Mouse (Mus musculus) liver, embryonic 12.5 days (tissue): ENCODE results near the gene Hs3st3a1. TPM values are rescaled to one million over a fixed set of nuclear protein-coding genes. Genes with fewer than 3 reads are reported as not detected.

Experiments used
- ATAC-seq: fragments of 200-750 bp; cut with Nextera tagmentation; 2 replicates; pipeline ENCODE4 v1.8.0; 2017; ENCODE audit warnings: moderate number of reproducible peaks, mild to moderate bottlenecking, moderate library complexity
- H3K27ac ChIP-seq: fragments of 300-500 bp; sonication (generic); 2 replicates; pipeline ENCODE4 v1.5.1; 2016; ENCODE audit warnings: mild to moderate bottlenecking
- H3K27me3 ChIP-seq: fragments of 300-500 bp; sonication (generic); replicated peaks from 2 replicates; pipeline ENCODE4 v1.6.1; 2016; ENCODE audit warnings: mild to moderate bottlenecking, moderate library complexity
- H3K36me3 ChIP-seq: fragments of 300-500 bp; sonication (generic); 2 replicates; pipeline ENCODE4 v1.6.1; 2016; ENCODE audit warnings: mild to moderate bottlenecking, moderate library complexity
- H3K4me1 ChIP-seq: fragments of 300-500 bp; sonication (generic); 2 replicates; pipeline ENCODE4 v1.6.1; 2016
- H3K4me2 ChIP-seq: fragments of 300-500 bp; sonication (generic); 2 replicates; pipeline ENCODE4 v1.6.1; 2016; ENCODE audit warnings: mild to moderate bottlenecking, moderate library complexity
- H3K4me3 ChIP-seq: fragments of 300-500 bp; sonication (generic); 2 replicates; pipeline ENCODE4 v1.5.1; 2016; ENCODE audit warnings: mild to moderate bottlenecking, moderate library complexity
- H3K9ac ChIP-seq: fragments of 300-500 bp; sonication (generic); 2 replicates; pipeline ENCODE4 v1.6.1; 2016; ENCODE audit warnings: mild to moderate bottlenecking, moderate library complexity
- H3K9me3 ChIP-seq: fragments of 300-500 bp; sonication (generic); replicated peaks from 2 replicates; pipeline ENCODE4 v1.6.1; 2016; ENCODE audit warnings: mild to moderate bottlenecking, moderate library complexity
- WGBS: fragments of 180-500 bp; shearing (Covaris S2); methylation state at CpG from one replicate; pipeline ENCODE4 v1.1.7; 2016; ENCODE audit not compliant: insufficient replicate concordance; 5-methylcytosine and 5-hydroxymethylcytosine counted together
- polyA plus RNA-seq: library from polyadenylated mRNA; unstranded; fragments of >200 nt; fragmentation: Nextera tagmentation; extraction: Ambion mirVana; gene quantifications from 2 replicates; pipeline ENCODE4 v1.2.1, GENCODE M21; 2016

Gene Hs3st3a1
- 0.62 and 0.87 TPM in 2 replicates for polyA plus RNA-seq

DNA sequence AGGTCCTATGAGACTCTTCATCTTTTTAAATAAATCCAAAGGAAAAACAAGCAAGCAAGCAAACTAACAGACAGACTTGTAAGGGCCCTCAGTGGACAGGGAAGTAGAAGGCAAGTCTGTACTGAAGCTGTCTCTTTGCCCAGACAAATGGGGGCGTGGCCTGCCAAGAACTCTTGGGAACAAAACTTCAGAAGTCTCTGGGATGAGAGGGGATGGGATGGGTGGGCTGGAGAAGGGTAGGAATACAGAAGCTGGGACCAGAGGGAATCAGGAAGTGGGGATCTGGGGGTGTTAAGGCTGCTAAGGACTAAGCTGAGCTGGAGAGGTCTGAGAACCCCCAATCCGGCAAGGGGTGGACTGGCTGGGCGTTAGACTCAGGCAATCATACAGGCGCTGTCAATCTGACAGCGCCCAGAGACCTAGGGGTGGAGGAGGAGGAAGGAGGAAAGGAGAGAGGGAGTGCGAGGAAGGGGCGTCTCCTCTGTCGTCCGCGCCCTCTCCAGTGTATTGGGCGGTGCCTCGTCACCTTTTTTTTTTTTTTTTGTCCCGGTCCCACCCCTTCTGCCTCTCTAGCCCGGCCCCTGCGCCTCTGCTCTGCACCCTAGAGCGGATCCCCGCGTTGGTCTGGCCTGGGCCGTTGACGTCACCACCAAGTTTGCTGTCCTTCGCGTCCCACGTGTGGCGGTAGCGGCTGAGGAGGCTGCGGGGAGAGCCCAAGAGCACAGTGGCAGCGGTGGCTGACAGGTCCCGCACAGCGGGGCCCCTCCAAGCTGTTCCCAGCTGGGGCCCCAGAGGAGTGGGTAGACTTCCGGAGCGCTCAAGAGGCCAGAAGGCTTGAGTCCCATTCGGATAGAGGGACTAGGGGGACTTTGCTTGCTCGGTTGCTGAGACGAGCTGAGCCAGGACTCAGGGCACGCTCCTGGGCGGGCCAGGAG, at the start of gene Hs3st3a1:
Hs3st3a1 (plus strand) TSS at position 722 of the 935 bp plus-strand sequence.
- H3K4me3 ChIP-seq = peak within 1 kb of the TSS; percentile 55
- H3K9ac ChIP-seq = peak within 1 kb of the TSS; percentile 57
- no peaks in the 10 kb centered on the region for H3K36me3 ChIP-seq
- H3K4me2 ChIP-seq = peak within 1 kb of the TSS; percentile 81
- peak; percentile 83 for ATAC-seq
- H3K9me3 ChIP-seq = no peaks in the 10 kb centered on the region
- H3K27ac ChIP-seq = peak within 1 kb of the TSS; percentile 48
- peaks cover 19% of the 10 kb centered on the region for H3K4me1 ChIP-seq
- peaks cover 34% of the 10 kb centered on the region for H3K27me3 ChIP-seq
- 3% methylated on average over 34 of the region's 36 CpGs for WGBS

GRCm38 (mm10) chr11:64386333-64386732, 48.8 kb upstream of the Hs3st3a1 start:
- H3K27ac ChIP-seq = no peak overlapping the region
- ATAC-seq = no peak
- no peaks in the 10 kb centered on the region for H3K36me3 ChIP-seq
- no peak overlapping the region for H3K4me2 ChIP-seq
- H3K9ac ChIP-seq = no peak overlapping the region
- no peaks in the 10 kb centered on the region for H3K27me3 ChIP-seq
- H3K4me3 ChIP-seq = no peak overlapping the region
- WGBS = 70% methylated on average over 4 of the region's 4 CpGs
- no peaks in the 10 kb centered on the region for H3K4me1 ChIP-seq
- H3K9me3 ChIP-seq = no peaks in the 10 kb centered on the region

DNA sequence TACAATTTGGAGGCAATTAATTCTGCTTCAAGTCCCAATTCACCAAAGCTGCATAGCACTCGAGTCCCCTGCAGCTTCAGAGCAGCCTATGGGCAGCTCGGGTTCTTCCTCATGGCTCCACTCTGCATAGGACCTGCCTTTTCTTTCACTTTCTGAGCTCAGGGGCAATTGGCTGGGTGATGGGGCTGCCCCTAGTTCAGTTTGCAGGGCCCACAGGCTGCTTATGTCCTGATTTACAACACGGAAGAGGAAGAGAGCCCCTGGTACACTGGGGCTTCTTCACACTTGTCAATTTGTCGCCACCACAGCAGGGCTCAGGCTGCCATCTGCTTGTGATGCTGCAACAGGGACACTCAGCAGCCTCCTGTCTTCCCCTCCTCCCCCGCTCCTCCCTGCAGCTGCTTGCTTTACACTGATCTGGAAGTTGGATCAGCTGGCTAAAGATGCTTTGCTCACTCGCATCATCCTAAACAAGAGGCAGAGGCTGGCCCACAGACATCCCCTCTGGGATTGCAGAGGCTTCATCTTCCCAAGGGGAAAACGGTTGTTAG, 38.7 kb upstream of the Hs3st3a1 start:
- H3K4me2 ChIP-seq = peak overlapping the region; percentile 0; the same call in 1 of the 2 replicates
- no peak overlapping the region for H3K27ac ChIP-seq
- ATAC-seq = no peak
- no peaks in the 10 kb centered on the region for H3K36me3 ChIP-seq
- no peaks in the 10 kb centered on the region for H3K27me3 ChIP-seq
- 18% methylated on average over 7 of the region's 7 CpGs for WGBS
- H3K9ac ChIP-seq = no peak overlapping the region
- no peaks in the 10 kb centered on the region for H3K4me1 ChIP-seq
- H3K4me3 ChIP-seq = no peak overlapping the region
- no peaks in the 10 kb centered on the region for H3K9me3 ChIP-seq

GRCm38 (mm10) chr11:64396949-64397348, 38.2 kb upstream of the Hs3st3a1 start:
- H3K27me3 ChIP-seq = no peaks in the 10 kb centered on the region
- H3K27ac ChIP-seq = no peak overlapping the region
- H3K4me2 ChIP-seq = no peak overlapping the region
- no peak for ATAC-seq
- no peak overlapping the region for H3K4me3 ChIP-seq
- H3K9me3 ChIP-seq = no peaks in the 10 kb centered on the region
- WGBS = 39% methylated on average over 6 of the region's 6 CpGs
- no peaks in the 10 kb centered on the region for H3K4me1 ChIP-seq
- no peaks in the 10 kb centered on the region for H3K36me3 ChIP-seq
- no peak overlapping the region for H3K9ac ChIP-seq

- Histone ChIP-seq H3K27me3 (no peaks in the 10 kb centered on the region), H3K4me1 (no peaks in the 10 kb centered on the region), H3K27ac (no peak overlapping the region), H3K4me3 (no peak overlapping the region), H3K9ac (no peak overlapping the region), H3K9me3 (no peaks in the 10 kb centered on the region), H3K36me3 (no peaks in the 10 kb centered on the region), H3K4me2 (no peak overlapping the region)
- ATAC-seq = no peak
- 55% methylated on average over 3 of the region's 3 CpGs for WGBS
Measured at GRCm38 (mm10) chr11:64397612-64398011, 37.5 kb upstream of the Hs3st3a1 start.

- WGBS = 56% methylated on average over 6 of the region's 6 CpGs
- no peaks in the 10 kb centered on the region for H3K4me1 ChIP-seq
- no peak overlapping the region for H3K9ac ChIP-seq
- H3K4me2 ChIP-seq = no peak overlapping the region
- H3K36me3 ChIP-seq = no peaks in the 10 kb centered on the region
- H3K27ac ChIP-seq = no peak overlapping the region
- H3K4me3 ChIP-seq = no peak overlapping the region
- H3K27me3 ChIP-seq = no peaks in the 10 kb centered on the region
- no peaks in the 10 kb centered on the region for H3K9me3 ChIP-seq
- ATAC-seq = no peak
Measured at GRCm38 (mm10) chr11:64400534-64401093, 34.5 kb upstream of the Hs3st3a1 start.

DNA sequence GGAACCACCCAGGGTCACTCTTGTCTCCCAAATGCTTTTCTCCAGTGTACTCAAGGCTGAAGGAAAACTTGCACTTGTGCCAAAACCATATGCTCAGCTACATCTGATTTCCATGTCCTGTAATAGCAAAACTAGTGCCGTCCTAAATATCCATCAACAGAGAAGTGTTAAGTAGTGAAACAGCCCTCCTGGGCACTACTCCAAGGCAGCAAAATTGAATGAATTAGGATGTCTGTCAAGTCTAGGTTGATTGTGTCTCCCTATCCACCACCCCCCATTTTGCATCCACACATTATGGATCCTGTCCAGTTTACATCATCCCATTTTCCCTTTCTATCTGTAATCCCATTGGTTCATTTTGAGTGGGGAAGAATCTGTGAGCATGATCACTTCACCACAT, 16.2 kb upstream of the Hs3st3a1 start:
- Histone ChIP-seq H3K27me3 (no peaks in the 10 kb centered on the region), H3K9ac (no peak overlapping the region), H3K4me2 (no peak overlapping the region), H3K4me3 (no peak overlapping the region), H3K9me3 (no peaks in the 10 kb centered on the region), H3K4me1 (no peaks in the 10 kb centered on the region), H3K27ac (no peak overlapping the region), H3K36me3 (no peaks in the 10 kb centered on the region)
- ATAC-seq = no peak
- WGBS = 80% methylated on average over 1 of the region's 1 CpGs

GRCm38 (mm10) chr11:64435546-64436411, 647 bp downstream of the Hs3st3a1 start:
- peak overlapping the region; percentile 48; the same call in 1 of the 2 replicates for H3K27ac ChIP-seq
- H3K4me2 ChIP-seq = peak overlapping the region; percentile 81
- peaks cover 34% of the 10 kb centered on the region for H3K27me3 ChIP-seq
- H3K9ac ChIP-seq = peak overlapping the region; percentile 57
- peak overlapping the region; percentile 55 for H3K4me3 ChIP-seq
- H3K36me3 ChIP-seq = no peaks in the 10 kb centered on the region
- ATAC-seq = 0 out of 2 replicates have a peak, but pooled peaks have one; percentile 35
- H3K9me3 ChIP-seq = no peaks in the 10 kb centered on the region
- H3K4me1 ChIP-seq = peaks cover 19% of the 10 kb centered on the region
- under 1% methylated on average over 81 of the region's 81 CpGs for WGBS

DNA sequence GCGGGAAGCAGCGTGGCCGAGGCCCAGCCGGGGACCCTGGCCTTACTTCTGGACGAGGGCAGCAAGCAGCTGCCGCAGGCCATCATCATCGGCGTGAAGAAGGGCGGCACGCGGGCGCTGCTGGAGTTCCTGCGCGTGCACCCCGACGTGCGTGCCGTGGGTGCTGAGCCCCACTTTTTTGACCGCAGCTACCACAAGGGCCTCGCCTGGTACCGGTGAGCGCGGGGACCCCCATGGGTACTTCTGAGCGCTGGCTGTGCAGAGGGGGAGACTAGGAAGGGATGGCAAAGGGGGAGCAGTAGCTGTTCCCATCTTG, 1.2 kb downstream of the Hs3st3a1 start, which contains the start of gene F930015N05Rik:
F930015N05Rik (minus strand) TSS at position 242 of the 316 bp plus-strand sequence.
- H3K27me3 ChIP-seq = peaks cover 34% of the 10 kb centered on the region
- peak within 1 kb of the TSS; percentile 55 for H3K4me3 ChIP-seq
- H3K27ac ChIP-seq = peak within 1 kb of the TSS; percentile 48; the same call in 1 of the 2 replicates
- no peaks in the 10 kb centered on the region for H3K36me3 ChIP-seq
- peaks cover 19% of the 10 kb centered on the region for H3K4me1 ChIP-seq
- 2% methylated on average over 24 of the region's 24 CpGs for WGBS
- H3K4me2 ChIP-seq = peak within 1 kb of the TSS; percentile 81
- no peaks in the 10 kb centered on the region for H3K9me3 ChIP-seq
- no peak for ATAC-seq
- H3K9ac ChIP-seq = peak within 1 kb of the TSS; percentile 57

DNA sequence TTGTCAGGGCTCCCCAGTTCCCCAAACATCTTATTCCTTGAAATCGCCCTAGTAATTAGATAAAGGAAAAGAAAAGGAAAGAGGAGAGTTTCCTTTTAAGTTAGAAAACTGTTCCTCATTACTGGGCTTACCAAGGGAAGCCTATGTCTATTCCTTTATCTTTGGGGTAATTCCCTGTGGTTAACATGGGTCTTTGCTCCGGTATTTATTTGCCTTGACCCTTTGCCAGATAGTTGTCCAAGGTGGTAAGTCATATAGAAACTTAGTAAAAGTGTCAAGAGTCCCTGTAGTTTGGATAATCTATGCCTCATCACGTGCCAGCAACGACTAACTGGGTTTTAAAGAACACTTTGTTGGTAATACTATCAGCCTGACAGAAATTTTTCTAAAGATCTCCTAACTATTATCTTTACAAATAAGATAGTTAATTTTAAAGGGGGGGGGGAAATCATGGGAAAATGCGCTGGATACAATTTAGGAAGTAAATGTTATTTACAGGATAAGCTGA, 1.7 kb downstream of the Hs3st3a1 start:
- H3K9ac ChIP-seq = peak overlapping the region; percentile 57; the same call in 1 of the 2 replicates
- peaks cover 34% of the 10 kb centered on the region for H3K27me3 ChIP-seq
- H3K36me3 ChIP-seq = no peaks in the 10 kb centered on the region
- peak overlapping the region; percentile 55 for H3K4me3 ChIP-seq
- WGBS = 25% methylated on average over 5 of the region's 5 CpGs
- H3K27ac ChIP-seq = no peak overlapping the region
- peak overlapping the region; percentile 81 for H3K4me2 ChIP-seq
- ATAC-seq = no peak
- H3K9me3 ChIP-seq = no peaks in the 10 kb centered on the region
- peaks cover 19% of the 10 kb centered on the region for H3K4me1 ChIP-seq

DNA sequence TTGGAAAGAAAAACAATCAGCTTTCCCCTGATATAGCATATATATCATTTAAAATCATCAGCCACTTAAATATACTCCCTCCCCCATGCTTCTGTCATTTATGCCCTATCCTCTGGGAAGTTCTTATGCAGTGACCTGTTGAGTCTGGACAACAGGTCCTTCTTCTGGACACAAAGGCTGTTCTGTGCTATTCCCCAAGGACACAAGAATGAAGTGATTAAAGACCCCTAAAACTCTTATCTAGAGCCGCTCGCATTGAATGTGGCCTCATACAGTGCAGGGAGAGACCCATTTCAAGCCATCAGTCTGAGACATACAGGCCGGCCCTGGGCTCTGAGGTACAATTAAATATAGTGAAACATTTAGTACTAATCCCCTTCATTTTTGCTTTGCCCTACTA, 2.6 kb downstream of the Hs3st3a1 start:
- Histone ChIP-seq H3K9me3 (no peaks in the 10 kb centered on the region), H3K27me3 (peaks cover 34% of the 10 kb centered on the region), H3K9ac (no peak overlapping the region), H3K4me2 (no peak overlapping the region), H3K4me3 (no peak overlapping the region), H3K4me1 (peaks cover 19% of the 10 kb centered on the region), H3K27ac (no peak overlapping the region), H3K36me3 (no peaks in the 10 kb centered on the region)
- 57% methylated on average over 3 of the region's 3 CpGs for WGBS
- no peak for ATAC-seq
